Mouse (Mus musculus): ENCODE measurements around the gene Calr. TPM values are rescaled to one million over a fixed set of nuclear protein-coding genes. Genes with fewer than 3 reads are reported as not detected.

Calr gene
- polyA plus RNA-seq, 1 experiment: 394 TPM

GRCm38 (mm10) chr8:84813059-84813458, 33.7 kb downstream of the Calr start:
- no peak overlapping the region for H3K4me3 ChIP-seq (replicated peaks; ENCODE audit: insufficient read depth, low read depth, low read length)
- TF ChIP-seq CTCF (IDR thresholded peaks at IDR 0.05; ENCODE audit: borderline replicate concordance, insufficient read depth, low read depth, low read length) (peak; percentile 84), POLR2A (IDR thresholded peaks at IDR 0.05; ENCODE audit: borderline replicate concordance, insufficient read depth, low read length) (no peak)
- peaks cover 17% of the 10 kb centered on the region for H3K4me1 ChIP-seq (ENCODE audit: control insufficient read depth, insufficient read depth, low read length)
- WGBS: under 1% methylated on average over 5 of the region's 5 CpGs
- peak; percentile 81 to 90 for DNase-seq
- no peak overlapping the region for H3K27ac ChIP-seq (ENCODE audit: insufficient read depth, low read length)
- no peaks in the 10 kb centered on the region for H3K27me3 ChIP-seq (ENCODE audit: control insufficient read depth, insufficient read depth, low read length)

DNA sequence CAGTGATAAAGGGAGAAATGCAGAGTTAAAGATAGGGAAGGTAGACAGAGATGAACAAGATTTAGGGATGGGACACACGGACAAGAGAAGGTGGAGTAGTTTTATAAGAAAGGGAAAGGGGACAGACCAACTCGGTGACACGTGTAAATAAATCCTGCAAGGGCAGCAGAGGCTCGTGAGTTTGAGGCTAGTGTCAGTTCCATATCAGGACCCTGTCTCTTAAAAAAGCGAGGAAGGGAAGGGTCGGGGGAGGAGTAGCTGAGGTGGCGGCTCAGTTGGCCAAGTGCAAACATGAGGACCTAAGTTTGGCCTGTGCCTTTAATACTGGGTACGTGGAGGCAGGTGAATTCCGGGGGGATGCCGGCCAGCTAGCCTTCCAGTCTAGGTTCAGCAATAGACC, 35.4 kb downstream of the Calr start:
- no peak for DNase-seq
- no peaks in the 10 kb centered on the region for H3K27me3 ChIP-seq (ENCODE audit: control insufficient read depth, insufficient read depth, low read length)
- H3K4me3 ChIP-seq (replicated peaks; ENCODE audit: insufficient read depth, low read depth, low read length): peak overlapping the region; percentile 50
- no peak for TF ChIP-seq POLR2A (IDR thresholded peaks at IDR 0.05; ENCODE audit: borderline replicate concordance, insufficient read depth, low read length)
- TF ChIP-seq CTCF (IDR thresholded peaks at IDR 0.05; ENCODE audit: borderline replicate concordance, insufficient read depth, low read depth, low read length): no peak
- H3K27ac ChIP-seq (ENCODE audit: insufficient read depth, low read length): no peak overlapping the region
- 35% methylated on average over 10 of the region's 10 CpGs for WGBS
- peaks cover 17% of the 10 kb centered on the region for H3K4me1 ChIP-seq (ENCODE audit: control insufficient read depth, insufficient read depth, low read length)

DNA sequence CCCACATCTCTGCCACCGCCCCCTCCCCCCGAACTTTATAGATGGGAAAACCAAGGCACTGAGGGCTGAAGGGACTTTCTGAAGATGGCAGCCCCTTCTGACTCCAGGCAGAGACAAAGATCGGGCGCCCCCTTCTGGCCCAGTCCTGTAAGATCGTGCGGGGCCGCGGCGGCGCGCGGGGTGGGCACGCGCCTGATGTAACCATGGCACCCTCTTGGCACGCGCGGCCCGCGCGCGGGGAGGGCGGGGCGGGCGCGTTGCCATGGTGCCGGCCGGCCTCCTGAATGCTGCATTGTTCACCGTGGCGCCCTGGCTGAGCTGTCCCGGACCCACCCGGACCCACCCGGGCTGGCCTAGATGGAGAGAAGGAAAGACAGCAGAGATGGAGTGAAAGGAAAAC, 35.8 kb downstream of the Calr start:
- whole genome bisulfite sequencing: under 1% methylated on average over 32 of the region's 32 CpGs
- peak; percentile 94 to 98 for DNase-seq
- Histone ChIP-seq H3K27ac (ENCODE audit: insufficient read depth, low read length) (no peak overlapping the region), H3K27me3 (ENCODE audit: control insufficient read depth, insufficient read depth, low read length) (no peaks in the 10 kb centered on the region), H3K4me3 (replicated peaks; ENCODE audit: insufficient read depth, low read depth, low read length) (peak overlapping the region; percentile 50), H3K4me1 (ENCODE audit: control insufficient read depth, insufficient read depth, low read length) (peaks cover 17% of the 10 kb centered on the region)
- TF ChIP-seq CTCF (IDR thresholded peaks at IDR 0.05; ENCODE audit: borderline replicate concordance, insufficient read depth, low read depth, low read length) (peak; percentile 79), POLR2A (IDR thresholded peaks at IDR 0.05; ENCODE audit: borderline replicate concordance, insufficient read depth, low read length) (no peak)

- H3K4me3 ChIP-seq (replicated peaks; ENCODE audit: insufficient read depth, low read depth, low read length): no peak overlapping the region
- H3K4me1 ChIP-seq (ENCODE audit: control insufficient read depth, insufficient read depth, low read length): peaks cover 12% of the 10 kb centered on the region
- H3K27me3 ChIP-seq (ENCODE audit: control insufficient read depth, insufficient read depth, low read length): no peaks in the 10 kb centered on the region
- DNase-seq: no peak
- 70% methylated on average over 5 of the region's 5 CpGs for WGBS
- TF ChIP-seq POLR2A (IDR thresholded peaks at IDR 0.05; ENCODE audit: borderline replicate concordance, insufficient read depth, low read length): no peak
- TF ChIP-seq CTCF (IDR thresholded peaks at IDR 0.05; ENCODE audit: borderline replicate concordance, insufficient read depth, low read depth, low read length): no peak
- H3K27ac ChIP-seq (ENCODE audit: insufficient read depth, low read length): no peak overlapping the region
Measured at GRCm38 (mm10) chr8:84809941-84810280, 36.8 kb downstream of the Calr start.

- TF ChIP-seq CTCF (IDR thresholded peaks at IDR 0.05; ENCODE audit: borderline replicate concordance, insufficient read depth, low read depth, low read length) (no peak), POLR2A (IDR thresholded peaks at IDR 0.05; ENCODE audit: borderline replicate concordance, insufficient read depth, low read length) (no peak)
- WGBS: 60% methylated on average over 12 of the region's 12 CpGs
- H3K27ac ChIP-seq (ENCODE audit: insufficient read depth, low read length): no peak overlapping the region
Measured at GRCm38 (mm10) chr8:84809109-84809940, 37.4 kb downstream of the Calr start.

GRCm38 (mm10) chr8:84806031-84806430, 40.7 kb downstream of the Calr start:
- no peak overlapping the region for H3K27ac ChIP-seq (ENCODE audit: insufficient read depth, low read length)
- peaks cover 1% of the 10 kb centered on the region for H3K4me1 ChIP-seq (ENCODE audit: control insufficient read depth, insufficient read depth, low read length)
- no peaks in the 10 kb centered on the region for H3K27me3 ChIP-seq (ENCODE audit: control insufficient read depth, insufficient read depth, low read length)
- TF ChIP-seq CTCF (IDR thresholded peaks at IDR 0.05; ENCODE audit: borderline replicate concordance, insufficient read depth, low read depth, low read length) (no peak; the same call in 1 of the 2 replicates), POLR2A (IDR thresholded peaks at IDR 0.05; ENCODE audit: borderline replicate concordance, insufficient read depth, low read length) (no peak)
- no peak for DNase-seq
- H3K4me3 ChIP-seq (replicated peaks; ENCODE audit: insufficient read depth, low read depth, low read length): no peak overlapping the region
- 95% methylated on average over 5 of the region's 5 CpGs for WGBS

More at GRCm38 (mm10) chr8:84809109-84809940, 37.4 kb downstream of the Calr start:
- no peaks in the 10 kb centered on the region for H3K27me3 ChIP-seq (ENCODE audit: control insufficient read depth, insufficient read depth, low read length)
- no peak for DNase-seq
- no peak overlapping the region for H3K4me3 ChIP-seq (replicated peaks; ENCODE audit: insufficient read depth, low read depth, low read length)
- peaks cover 6% of the 10 kb centered on the region for H3K4me1 ChIP-seq (ENCODE audit: control insufficient read depth, insufficient read depth, low read length)

DNA sequence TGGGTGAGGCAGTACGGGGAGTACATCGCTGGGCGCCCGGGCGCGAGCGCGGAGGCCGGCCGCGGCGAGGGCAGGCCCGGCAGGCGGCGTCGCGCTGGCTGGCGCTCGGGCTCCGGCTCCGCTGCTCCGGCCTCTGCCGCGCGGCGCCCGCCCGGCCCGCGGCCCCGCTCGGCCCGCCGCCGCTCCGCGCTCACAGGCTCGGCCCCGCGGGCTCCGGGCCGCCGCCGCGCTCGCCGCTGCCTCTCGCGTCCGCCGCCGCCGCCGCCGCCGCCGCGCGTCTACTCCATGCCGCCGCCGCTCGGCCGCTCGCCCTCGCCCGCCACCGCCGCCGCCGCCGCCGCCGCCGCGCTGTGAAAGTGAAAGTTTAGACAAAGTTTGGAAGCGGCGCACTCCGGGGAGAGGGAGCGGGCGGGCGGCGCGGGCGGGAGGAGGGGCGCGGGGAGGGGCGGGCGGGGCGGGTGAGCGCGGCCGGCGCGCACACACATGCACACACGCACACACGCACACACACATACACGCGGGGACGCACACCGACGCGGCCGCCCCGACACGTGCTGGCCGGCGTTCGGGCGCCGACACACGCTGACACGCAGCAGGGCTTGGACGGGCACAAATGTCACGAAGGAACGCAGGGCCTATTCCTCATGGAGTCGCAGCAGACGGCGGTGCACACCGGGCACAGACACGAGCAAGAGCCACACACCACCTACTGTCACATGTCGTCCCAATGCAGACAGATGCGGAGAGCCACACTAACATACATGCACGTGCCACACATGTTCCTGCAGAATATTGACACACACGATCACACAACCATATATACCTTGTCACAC, 46.5 kb downstream of the Calr start, which contains the start of gene Nfix:
Nfix (minus strand) TSS at position 346 of the 833 bp plus-strand sequence.
- Histone ChIP-seq H3K4me1 (ENCODE audit: control insufficient read depth, insufficient read depth, low read length) (peaks cover 29% of the 10 kb centered on the region), H3K27me3 (ENCODE audit: control insufficient read depth, insufficient read depth, low read length) (no peaks in the 10 kb centered on the region), H3K27ac (ENCODE audit: insufficient read depth, low read length) (peak within 1 kb of the TSS; percentile 92), H3K4me3 (replicated peaks; ENCODE audit: insufficient read depth, low read depth, low read length) (peak within 1 kb of the TSS; percentile 47)
- TF ChIP-seq CTCF (IDR thresholded peaks at IDR 0.05; ENCODE audit: borderline replicate concordance, insufficient read depth, low read depth, low read length) (no peak), POLR2A (IDR thresholded peaks at IDR 0.05; ENCODE audit: borderline replicate concordance, insufficient read depth, low read length) (peak; percentile 14; the same call in 1 of the 2 replicates)
- peak; percentile 79 to 81 for DNase-seq
- 16% methylated on average over 108 of the region's 125 CpGs for WGBS

All from cerebellum, adult 2 months (tissue).